Mouse (Mus musculus) CD8-positive naive resting alpha-beta T cell, adult 2 months (primary cell): ENCODE measurements around the gene Mlc1.
A peak's percentile ranks its signal among the peaks of the same experiment; 100 is the strongest.

Experiments used
- DNase-seq, 2 experiments: peaks; one replicate each; pipeline ENCODE4 v3.0.0; 2022; ENCODE audit warnings: low read depth in 2 of 2, low spot score in 2 of 2

Gene Mlc1

GRCm38 (mm10) chr15:88942783-88943182 lies 36.0 kb downstream of the Mlc1 start:
- no peak for DNase-seq

GRCm38 (mm10) chr15:88937291-88937650 lies 41.5 kb downstream of the Mlc1 start:
- no peak for DNase-seq

- no peak for DNase-seq
These were observed 42.1 kb downstream of the Mlc1 start for GRCm38 (mm10) chr15:88936619-88937290.

- DNase-seq = no peak
These were observed 44.7 kb downstream of the Mlc1 start for GRCm38 (mm10) chr15:88934141-88934540.

GRCm38 (mm10) chr15:88932667-88933066 lies 46.1 kb downstream of the Mlc1 start:
- no peak for DNase-seq

- DNase-seq = no peak
These were observed 56.9 kb downstream of the Mlc1 start for GRCm38 (mm10) chr15:88921992-88922310.

- DNase-seq = peak; percentile 47 to 71
These were observed 57.4 kb downstream of the Mlc1 start for GRCm38 (mm10) chr15:88921131-88921991.

- no peak for DNase-seq
These were observed 58.7 kb downstream of the Mlc1 start for GRCm38 (mm10) chr15:88920065-88920464.

- DNase-seq = no peak
These were observed 59.5 kb downstream of the Mlc1 start for GRCm38 (mm10) chr15:88919328-88919727.

GRCm38 (mm10) chr15:88917126-88917525 lies 61.7 kb downstream of the Mlc1 start:
- DNase-seq = no peak

GRCm38 (mm10) chr15:88916366-88916765 lies 62.4 kb downstream of the Mlc1 start:
- no peak for DNase-seq

- DNase-seq = no peak
These were observed 63.8 kb downstream of the Mlc1 start for GRCm38 (mm10) chr15:88915046-88915445.

GRCm38 (mm10) chr15:88906347-88906746 lies 72.5 kb downstream of the Mlc1 start:
- DNase-seq = no peak
